Mouse (Mus musculus) liver, embryonic 13.5 days (tissue): ENCODE measurements around the gene Sept8. TPM values are rescaled to one million over a fixed set of nuclear protein-coding genes. Genes with fewer than 3 reads are reported as not detected.

ENCODE experiments used
- ATAC-seq: fragments of 200-750 bp; cut with Nextera tagmentation; 2 replicates; pipeline ENCODE4 v1.8.0; 2017; ENCODE audit warnings: low read depth, mild to moderate bottlenecking, moderate number of reproducible peaks, moderate library complexity
- DNase-seq: peaks from one replicate; pipeline ENCODE4 v3.0.0; 2022
- H3K27ac ChIP-seq: fragments of 300-500 bp; sonication (generic); 2 replicates; pipeline ENCODE4 v1.5.1; 2015; ENCODE audit warnings: moderate library complexity, mild to moderate bottlenecking, inconsistent platforms
- H3K27me3 ChIP-seq: fragments of 300-500 bp; sonication (generic); 2 replicates; pipeline ENCODE4 v1.6.1; 2015; ENCODE audit warnings: mild to moderate bottlenecking, inconsistent platforms
- H3K36me3 ChIP-seq: fragments of 300-500 bp; sonication (generic); 2 replicates; pipeline ENCODE4 v1.6.1; 2015; ENCODE audit warnings: mild to moderate bottlenecking, inconsistent platforms
- H3K4me1 ChIP-seq: fragments of 300-500 bp; sonication (generic); replicated peaks from 2 replicates; pipeline ENCODE4 v1.6.1; 2015; ENCODE audit warnings: inconsistent platforms
- H3K4me2 ChIP-seq: fragments of 300-500 bp; sonication (generic); 2 replicates; pipeline ENCODE4 v1.6.1; 2015; ENCODE audit warnings: inconsistent platforms, mild to moderate bottlenecking, moderate library complexity
- H3K4me3 ChIP-seq: fragments of 300-500 bp; sonication (generic); replicated peaks from 2 replicates; pipeline ENCODE4 v1.5.1; 2015; ENCODE audit warnings: mild to moderate bottlenecking, inconsistent platforms
- H3K9ac ChIP-seq: fragments of 300-500 bp; sonication (generic); 2 replicates; pipeline ENCODE4 v1.6.1; 2015; ENCODE audit warnings: mild to moderate bottlenecking, inconsistent platforms
- H3K9me3 ChIP-seq: fragments of 300-500 bp; sonication (generic); replicated peaks from 2 replicates; pipeline ENCODE4 v1.6.1; 2016; ENCODE audit warnings: inconsistent platforms
- WGBS: fragments of 180-500 bp; shearing (Covaris S2); methylation state at CpG from one replicate; pipeline ENCODE4 v1.1.7; 2015; ENCODE audit not compliant: insufficient replicate concordance; 5-methylcytosine and 5-hydroxymethylcytosine counted together
- polyA plus RNA-seq: library from polyadenylated mRNA; unstranded; fragments of >200 nt; fragmentation: Nextera tagmentation; extraction: Ambion mirVana; gene quantifications from 2 replicates; pipeline ENCODE4 v1.2.1, GENCODE M21; 2015

Sept8 gene
- polyA plus RNA-seq, 1 experiment from 2014 or later, result 21.9 TPM

- peak; percentile 57 for DNase-seq
- H3K27me3 ChIP-seq, result peaks cover 44% of the 10 kb centered on the region
- H3K9ac ChIP-seq, result peak overlapping the region; percentile 85
- peak overlapping the region; percentile 78 for H3K4me3 ChIP-seq
- H3K36me3 ChIP-seq, result peaks cover 9% of the 10 kb centered on the region; the same call in 1 of the 2 replicates
- H3K27ac ChIP-seq, result peak overlapping the region; percentile 98
- peak overlapping the region; percentile 95 for H3K4me2 ChIP-seq
- WGBS, result 32% methylated on average over 4 of the region's 4 CpGs
- peak; percentile 80 for ATAC-seq
- no peaks in the 10 kb centered on the region for H3K9me3 ChIP-seq
- peaks cover 82% of the 10 kb centered on the region for H3K4me1 ChIP-seq
Observed at GRCm38 (mm10) chr11:53481088-53481730, 37.8 kb upstream of the Sept8 start.

- H3K36me3 ChIP-seq, result peaks cover 3% of the 10 kb centered on the region; the same call in 1 of the 2 replicates
- H3K4me2 ChIP-seq, result peak overlapping the region; percentile 63
- peak overlapping the region; percentile 98 for H3K27ac ChIP-seq
- peaks cover 45% of the 10 kb centered on the region for H3K27me3 ChIP-seq
- H3K9me3 ChIP-seq, result no peaks in the 10 kb centered on the region
- peaks cover 90% of the 10 kb centered on the region for H3K4me1 ChIP-seq
- peak overlapping the region; percentile 35 for H3K4me3 ChIP-seq
- WGBS, result 26% methylated on average over 9 of the region's 9 CpGs
- peak overlapping the region; percentile 67 for H3K9ac ChIP-seq
- DNase-seq (peak; percentile 67), ATAC-seq (peak; percentile 85)
Observed at GRCm38 (mm10) chr11:53483159-53483891, 35.7 kb upstream of the Sept8 start.

GRCm38 (mm10) chr11:53485719-53486118 lies 33.3 kb upstream of the Sept8 start:
- no peak overlapping the region for H3K9ac ChIP-seq
- ATAC-seq, result no peak
- H3K4me2 ChIP-seq, result no peak overlapping the region
- H3K36me3 ChIP-seq, result no peaks in the 10 kb centered on the region
- peaks cover 66% of the 10 kb centered on the region for H3K4me1 ChIP-seq
- no peak for DNase-seq
- H3K27me3 ChIP-seq, result peaks cover 26% of the 10 kb centered on the region
- H3K9me3 ChIP-seq, result no peaks in the 10 kb centered on the region
- peak overlapping the region; percentile 98; the same call in 1 of the 2 replicates for H3K27ac ChIP-seq
- WGBS, result 31% methylated on average over 3 of the region's 3 CpGs
- H3K4me3 ChIP-seq, result no peak overlapping the region

- 83% methylated on average over 3 of the region's 3 CpGs for WGBS
- peaks cover 26% of the 10 kb centered on the region for H3K27me3 ChIP-seq
- no peak overlapping the region for H3K4me3 ChIP-seq
- H3K9me3 ChIP-seq, result no peaks in the 10 kb centered on the region
- H3K4me1 ChIP-seq, result peaks cover 61% of the 10 kb centered on the region
- no peaks in the 10 kb centered on the region for H3K36me3 ChIP-seq
- no peak overlapping the region for H3K27ac ChIP-seq
- no peak overlapping the region for H3K9ac ChIP-seq
- no peak overlapping the region for H3K4me2 ChIP-seq
- no peak for DNase-seq
- ATAC-seq, result no peak
Observed at GRCm38 (mm10) chr11:53486351-53486750, 32.7 kb upstream of the Sept8 start.

- Histone ChIP-seq H3K4me3 (no peak overlapping the region; the same call in 1 of the 2 replicates), H3K4me2 (peak overlapping the region; percentile 47), H3K27me3 (peaks cover 26% of the 10 kb centered on the region), H3K4me1 (peaks cover 54% of the 10 kb centered on the region), H3K9me3 (no peaks in the 10 kb centered on the region), H3K9ac (peak overlapping the region; percentile 28; the same call in 1 of the 2 replicates), H3K27ac (no peak overlapping the region), H3K36me3 (no peaks in the 10 kb centered on the region)
- 11% methylated on average over 27 of the region's 27 CpGs for WGBS
- DNase-seq (no peak), ATAC-seq (no peak)
Observed at GRCm38 (mm10) chr11:53486822-53487594, 32.0 kb upstream of the Sept8 start.

- no peak overlapping the region for H3K4me2 ChIP-seq
- peaks cover 36% of the 10 kb centered on the region for H3K4me1 ChIP-seq
- H3K9me3 ChIP-seq, result no peaks in the 10 kb centered on the region
- peaks cover 26% of the 10 kb centered on the region for H3K27me3 ChIP-seq
- H3K27ac ChIP-seq, result no peak overlapping the region
- no peak for ATAC-seq
- DNase-seq, result no peak
- no peak overlapping the region for H3K9ac ChIP-seq
- 89% methylated on average over 5 of the region's 5 CpGs for WGBS
- H3K36me3 ChIP-seq, result no peaks in the 10 kb centered on the region
- no peak overlapping the region for H3K4me3 ChIP-seq
Observed at GRCm38 (mm10) chr11:53489007-53489406, 30.1 kb upstream of the Sept8 start.

GRCm38 (mm10) chr11:53489421-53489820 lies 29.6 kb upstream of the Sept8 start:
- H3K27ac ChIP-seq, result no peak overlapping the region

GRCm38 (mm10) chr11:53491954-53492401 lies 27.1 kb upstream of the Sept8 start:
- no peak overlapping the region for H3K27ac ChIP-seq
- WGBS, result 15% methylated on average over 8 of the region's 8 CpGs

More at GRCm38 (mm10) chr11:53489421-53489820, 29.6 kb upstream of the Sept8 start:
- Histone ChIP-seq H3K9ac (no peak overlapping the region), H3K4me2 (no peak overlapping the region), H3K4me3 (no peak overlapping the region), H3K9me3 (no peaks in the 10 kb centered on the region), H3K4me1 (peaks cover 32% of the 10 kb centered on the region), H3K36me3 (no peaks in the 10 kb centered on the region), H3K27me3 (peaks cover 26% of the 10 kb centered on the region)
- 84% methylated on average over 9 of the region's 9 CpGs for WGBS
- DNase-seq (no peak), ATAC-seq (no peak)

GRCm38 (mm10) chr11:53493243-53493955 lies 25.7 kb upstream of the Sept8 start:
- peaks cover 13% of the 10 kb centered on the region for H3K27me3 ChIP-seq
- no peaks in the 10 kb centered on the region for H3K9me3 ChIP-seq
- no peak overlapping the region for H3K4me3 ChIP-seq
- ATAC-seq (no peak), DNase-seq (no peak)
- H3K9ac ChIP-seq, result no peak overlapping the region
- no peaks in the 10 kb centered on the region for H3K36me3 ChIP-seq
- H3K4me1 ChIP-seq, result no peaks in the 10 kb centered on the region; the same call in 1 of the 2 replicates
- H3K4me2 ChIP-seq, result no peak overlapping the region
- no peak overlapping the region for H3K27ac ChIP-seq
- 54% methylated on average over 3 of the region's 3 CpGs for WGBS

More at GRCm38 (mm10) chr11:53491954-53492401, 27.1 kb upstream of the Sept8 start:
- no peak overlapping the region for H3K4me3 ChIP-seq
- ATAC-seq (no peak), DNase-seq (no peak)
- no peak overlapping the region for H3K4me2 ChIP-seq
- no peaks in the 10 kb centered on the region for H3K9me3 ChIP-seq
- H3K36me3 ChIP-seq, result no peaks in the 10 kb centered on the region
- H3K9ac ChIP-seq, result no peak overlapping the region
- H3K27me3 ChIP-seq, result peaks cover 19% of the 10 kb centered on the region
- peaks cover 8% of the 10 kb centered on the region for H3K4me1 ChIP-seq

- WGBS, result 64% methylated on average over 6 of the region's 6 CpGs
- Histone ChIP-seq H3K27me3 (peaks cover 24% of the 10 kb centered on the region), H3K9ac (no peak overlapping the region), H3K27ac (no peak overlapping the region), H3K4me1 (peaks cover under 1% of the 10 kb centered on the region), H3K4me3 (no peak overlapping the region), H3K36me3 (no peaks in the 10 kb centered on the region), H3K9me3 (no peaks in the 10 kb centered on the region), H3K4me2 (no peak overlapping the region)
- ATAC-seq (no peak), DNase-seq (no peak)
Observed at GRCm38 (mm10) chr11:53495417-53495816, 23.6 kb upstream of the Sept8 start.
